Mouse (Mus musculus) stomach, postnatal 0 days (tissue): ENCODE results near the gene Mipol1. TPM values are rescaled to one million over a fixed set of nuclear protein-coding genes. Genes with fewer than 3 reads are reported as not detected.

Experiments used
- ATAC-seq: fragments of 200-750 bp; cut with Nextera tagmentation; 2 replicates; pipeline ENCODE4 v1.8.0; 2017; ENCODE audit not compliant: low FRiP score, low TSS enrichment
- DNase-seq: peaks from one replicate; pipeline ENCODE4 v3.0.0-alpha.2; 2016; ENCODE audit warnings: low spot score
- H3K27ac ChIP-seq: fragments of 300-500 bp; sonication (generic); replicated peaks from 2 replicates; pipeline ENCODE4 v1.5.1; 2014; ENCODE audit warnings: mild to moderate bottlenecking, control low read depth
- H3K27me3 ChIP-seq: fragments of 300-500 bp; sonication (generic); 2 replicates; pipeline ENCODE4 v1.6.1; 2014; ENCODE audit warnings: low read length; ENCODE audit not compliant: control insufficient read depth, insufficient read depth
- H3K36me3 ChIP-seq: fragments of 300-500 bp; sonication (generic); 2 replicates; pipeline ENCODE4 v1.6.1; 2014; ENCODE audit warnings: low read length, mixed read lengths; ENCODE audit not compliant: control insufficient read depth, insufficient read depth
- H3K4me1 ChIP-seq: fragments of 300-500 bp; sonication (generic); replicated peaks from 2 replicates; pipeline ENCODE4 v1.6.1; 2014; ENCODE audit warnings: antibody characterized with exemption; ENCODE audit not compliant: control insufficient read depth, insufficient read depth
- H3K4me2 ChIP-seq: fragments of 300-500 bp; sonication (generic); replicated peaks from 2 replicates; pipeline ENCODE4 v1.6.1; 2014; ENCODE audit warnings: low read depth, mild to moderate bottlenecking, control low read depth, moderate library complexity
- H3K4me3 ChIP-seq: fragments of 300-500 bp; sonication (generic); 2 replicates; pipeline ENCODE4 v1.5.1; 2014; ENCODE audit warnings: low read depth, low read length, control low read depth
- H3K9ac ChIP-seq: fragments of 300-500 bp; sonication (generic); 2 replicates; pipeline ENCODE4 v1.6.1; 2014; ENCODE audit warnings: mild to moderate bottlenecking, low read length, control low read depth, mixed read lengths
- H3K9me3 ChIP-seq: fragments of 300-500 bp; sonication (generic); 2 replicates; pipeline ENCODE4 v1.6.1; 2016; ENCODE audit warnings: low read length; ENCODE audit not compliant: control insufficient read depth
- CTCF ChIP-seq: IDR thresholded peaks from 2 replicates; pipeline ENCODE4 v1.5.1; 2016; ENCODE audit warnings: antibody characterized with exemption, low read depth, mild to moderate bottlenecking, moderate library complexity
- EP300 ChIP-seq: optimal IDR thresholded peaks from 2 replicates; pipeline ENCODE3; 2016; ENCODE audit warnings: antibody characterized with exemption
- WGBS: fragments of 180-500 bp; shearing (Covaris S2); extraction: QIAGEN DNeasy Blood & Tissue Kit; methylation state at CpG from one replicate; pipeline ENCODE4 v1.1.7; 2014; 5-methylcytosine and 5-hydroxymethylcytosine counted together
- polyA plus RNA-seq: library from polyadenylated mRNA; unstranded; fragments of >200 nt; fragmentation: Nextera tagmentation; extraction: Ambion mirVana; gene quantifications from 2 replicates; pipeline ENCODE4 v1.2.1, GENCODE M21; 2015

Mipol1 gene
- polyA plus RNA-seq, 1 experiment from 2014 or later = 5.9 TPM

GRCm38 (mm10) chr12:57231085-57231875, 1.1 kb downstream of the Mipol1 start:
- Histone ChIP-seq H3K4me2 (peak overlapping the region; percentile 79), H3K36me3 (no peaks in the 10 kb centered on the region), H3K4me3 (peak overlapping the region; percentile 71), H3K27me3 (no peaks in the 10 kb centered on the region), H3K9me3 (no peaks in the 10 kb centered on the region), H3K27ac (no peak overlapping the region), H3K4me1 (no peaks in the 10 kb centered on the region; the same call in 1 of the 2 replicates), H3K9ac (peak overlapping the region; percentile 83; the same call in 1 of the 2 replicates)
- no peak for TF ChIP-seq EP300
- peak; percentile 55 for TF ChIP-seq CTCF
- no peak for ATAC-seq
- 55% methylated on average over 14 of the region's 14 CpGs for WGBS
- DNase-seq = peak; percentile 44

- DNase-seq (no peak), ATAC-seq (no peak)
- Histone ChIP-seq H3K4me3 (no peak overlapping the region), H3K36me3 (no peaks in the 10 kb centered on the region), H3K9ac (no peak overlapping the region), H3K4me1 (no peaks in the 10 kb centered on the region; the same call in 1 of the 2 replicates), H3K27ac (no peak overlapping the region), H3K4me2 (no peak overlapping the region), H3K27me3 (no peaks in the 10 kb centered on the region), H3K9me3 (no peaks in the 10 kb centered on the region)
- TF ChIP-seq CTCF (no peak), EP300 (no peak)
- WGBS = 83% methylated on average over 5 of the region's 5 CpGs
These were observed 3.2 kb downstream of the Mipol1 start for GRCm38 (mm10) chr12:57233386-57233785.

DNA sequence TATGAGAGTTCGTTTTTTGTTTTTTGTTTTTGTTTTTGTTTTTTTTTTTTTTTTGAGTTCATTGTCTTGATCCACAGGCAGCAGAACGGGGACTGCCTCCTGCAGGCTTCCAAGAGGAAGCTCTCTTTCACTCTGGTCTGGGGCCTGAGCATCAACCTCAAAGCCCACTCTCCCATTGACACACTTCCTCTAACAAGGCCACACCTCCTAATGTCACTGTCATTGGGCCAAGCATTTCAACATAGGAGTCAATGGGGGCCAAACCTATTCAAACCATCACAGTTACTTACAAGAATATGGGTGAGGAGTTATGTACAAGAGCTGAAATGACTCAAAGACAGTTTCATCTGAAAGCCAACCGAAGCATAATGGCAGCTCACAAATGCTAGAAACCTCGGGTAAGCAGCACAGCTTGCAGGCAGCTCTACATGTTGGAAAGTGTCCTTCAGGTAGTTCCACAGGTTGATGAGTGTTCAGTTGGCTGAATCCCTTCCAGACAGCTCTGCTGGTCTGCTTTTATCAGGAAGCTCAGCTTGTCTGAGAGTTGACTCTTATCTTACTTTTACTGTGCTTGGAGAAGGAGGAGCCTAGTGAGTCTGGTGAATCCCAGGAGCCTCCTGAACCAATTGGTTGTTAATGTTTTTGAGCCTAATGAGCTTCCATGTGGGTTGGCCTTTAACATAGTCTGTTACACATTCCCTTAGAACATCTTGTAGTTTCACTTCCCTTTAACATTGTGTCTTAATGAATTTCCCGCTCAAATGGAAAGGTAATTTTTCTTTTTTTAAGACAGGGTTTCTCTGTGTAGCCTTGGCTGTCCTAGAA, 13.7 kb downstream of the Mipol1 start:
- Histone ChIP-seq H3K27me3 (no peaks in the 10 kb centered on the region), H3K4me3 (no peak overlapping the region), H3K4me2 (no peak overlapping the region), H3K9ac (no peak overlapping the region), H3K9me3 (no peaks in the 10 kb centered on the region), H3K4me1 (no peaks in the 10 kb centered on the region), H3K27ac (no peak overlapping the region), H3K36me3 (peaks cover 3% of the 10 kb centered on the region; the same call in 1 of the 2 replicates)
- 86% methylated on average over 5 of the region's 5 CpGs for WGBS
- ATAC-seq (no peak), DNase-seq (no peak)
- TF ChIP-seq EP300 (no peak), CTCF (no peak)

DNA sequence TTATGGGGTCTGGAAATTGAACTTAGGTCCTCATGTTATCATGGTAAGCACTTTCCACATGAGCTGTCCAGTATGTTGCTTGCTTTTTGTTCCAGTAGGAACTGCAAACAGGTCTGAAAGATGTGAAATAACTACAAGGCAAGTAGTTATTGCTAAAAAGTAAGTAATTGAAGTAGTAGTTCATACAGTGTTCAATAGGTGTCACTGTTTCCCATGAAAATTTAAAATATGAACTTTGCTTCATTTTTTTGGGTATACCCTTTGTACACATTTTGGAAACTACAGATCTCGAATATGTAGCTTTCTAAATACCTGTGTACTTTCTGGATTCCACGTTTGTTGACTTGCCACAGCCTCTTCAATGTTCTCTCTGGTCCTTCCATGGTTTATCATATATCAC, 28.3 kb downstream of the Mipol1 start:
- H3K4me1 ChIP-seq = no peaks in the 10 kb centered on the region
- 39% methylated on average over 2 of the region's 2 CpGs for WGBS
- H3K27me3 ChIP-seq = no peaks in the 10 kb centered on the region
- DNase-seq (no peak), ATAC-seq (no peak)
- no peak overlapping the region for H3K4me2 ChIP-seq
- no peaks in the 10 kb centered on the region for H3K9me3 ChIP-seq
- TF ChIP-seq CTCF = peak; percentile 57
- no peak for TF ChIP-seq EP300
- H3K36me3 ChIP-seq = no peaks in the 10 kb centered on the region
- H3K4me3 ChIP-seq = no peak overlapping the region
- no peak overlapping the region for H3K9ac ChIP-seq
- H3K27ac ChIP-seq = no peak overlapping the region

GRCm38 (mm10) chr12:57275456-57275855, 45.2 kb downstream of the Mipol1 start:
- 39% methylated on average over 1 of the region's 1 CpGs for WGBS
- Histone ChIP-seq H3K4me3 (no peak overlapping the region), H3K27ac (no peak overlapping the region), H3K4me1 (no peaks in the 10 kb centered on the region), H3K27me3 (no peaks in the 10 kb centered on the region), H3K36me3 (no peaks in the 10 kb centered on the region), H3K9ac (no peak overlapping the region), H3K9me3 (no peaks in the 10 kb centered on the region), H3K4me2 (no peak overlapping the region)
- TF ChIP-seq CTCF = no peak
- no peak for TF ChIP-seq EP300
- no peak for DNase-seq
- no peak for ATAC-seq
